Mouse (Mus musculus) forebrain, embryonic 12.5 days (tissue): ENCODE data around the gene Pcsk4. TPM values are rescaled to one million over a fixed set of nuclear protein-coding genes. Genes with fewer than 3 reads are reported as not detected.

ENCODE experiments used
- ATAC-seq: fragments of 200-750 bp; cut with Nextera tagmentation; 2 replicates; pipeline ENCODE4 v1.8.0; 2017; ENCODE audit warnings: moderate TSS enrichment; ENCODE audit not compliant: low FRiP score
- H3K27ac ChIP-seq: fragments of 300-500 bp; sonication (generic); 2 replicates; pipeline ENCODE4 v1.5.1; 2016; ENCODE audit warnings: mild to moderate bottlenecking
- H3K27me3 ChIP-seq: fragments of 300-500 bp; sonication (generic); 2 replicates; pipeline ENCODE4 v1.6.1; 2016; ENCODE audit warnings: mild to moderate bottlenecking
- H3K36me3 ChIP-seq: fragments of 300-500 bp; sonication (generic); replicated peaks from 2 replicates; pipeline ENCODE4 v1.6.1; 2016; ENCODE audit warnings: mild to moderate bottlenecking
- H3K4me1 ChIP-seq: fragments of 300-500 bp; sonication (generic); 2 replicates; pipeline ENCODE4 v1.6.1; 2016
- H3K4me2 ChIP-seq: fragments of 300-500 bp; sonication (generic); 2 replicates; pipeline ENCODE4 v1.6.1; 2016; ENCODE audit warnings: mild to moderate bottlenecking, moderate library complexity
- H3K4me3 ChIP-seq: fragments of 300-500 bp; sonication (generic); replicated peaks from 2 replicates; pipeline ENCODE4 v1.5.1; 2016; ENCODE audit warnings: mild to moderate bottlenecking
- H3K9ac ChIP-seq: fragments of 300-500 bp; sonication (generic); 2 replicates; pipeline ENCODE4 v1.6.1; 2016; ENCODE audit warnings: mild to moderate bottlenecking
- H3K9me3 ChIP-seq: fragments of 300-500 bp; sonication (generic); 2 replicates; pipeline ENCODE4 v1.6.1; 2016
- WGBS: fragments of 180-500 bp; shearing (Covaris S2); methylation state at CpG from one replicate; pipeline ENCODE4 v1.1.7; 2016; 5-methylcytosine and 5-hydroxymethylcytosine counted together
- polyA plus RNA-seq: library from polyadenylated mRNA; unstranded; fragments of >200 nt; fragmentation: Nextera tagmentation; extraction: Ambion mirVana; gene quantifications from 2 replicates; pipeline ENCODE4 v1.2.1, GENCODE M21; 2016

Gene Pcsk4
- polyA plus RNA-seq, 1 experiment from 2014 or later = 3.7 TPM

- H3K4me3 ChIP-seq = peak overlapping the region; percentile 60
- 78% methylated on average over 10 of the region's 10 CpGs for WGBS
- no peak for ATAC-seq
- H3K27me3 ChIP-seq = peaks cover 18% of the 10 kb centered on the region; the same call in 1 of the 2 replicates
- no peaks in the 10 kb centered on the region for H3K9me3 ChIP-seq
- peak overlapping the region; percentile 82 for H3K4me2 ChIP-seq
- peak overlapping the region; percentile 94 for H3K9ac ChIP-seq
- peaks cover 42% of the 10 kb centered on the region for H3K36me3 ChIP-seq
- H3K27ac ChIP-seq = peak overlapping the region; percentile 95
- H3K4me1 ChIP-seq = peaks cover 81% of the 10 kb centered on the region
These were observed 27.8 kb downstream of the Pcsk4 start for GRCm38 (mm10) chr10:80301256-80302081.

DNA sequence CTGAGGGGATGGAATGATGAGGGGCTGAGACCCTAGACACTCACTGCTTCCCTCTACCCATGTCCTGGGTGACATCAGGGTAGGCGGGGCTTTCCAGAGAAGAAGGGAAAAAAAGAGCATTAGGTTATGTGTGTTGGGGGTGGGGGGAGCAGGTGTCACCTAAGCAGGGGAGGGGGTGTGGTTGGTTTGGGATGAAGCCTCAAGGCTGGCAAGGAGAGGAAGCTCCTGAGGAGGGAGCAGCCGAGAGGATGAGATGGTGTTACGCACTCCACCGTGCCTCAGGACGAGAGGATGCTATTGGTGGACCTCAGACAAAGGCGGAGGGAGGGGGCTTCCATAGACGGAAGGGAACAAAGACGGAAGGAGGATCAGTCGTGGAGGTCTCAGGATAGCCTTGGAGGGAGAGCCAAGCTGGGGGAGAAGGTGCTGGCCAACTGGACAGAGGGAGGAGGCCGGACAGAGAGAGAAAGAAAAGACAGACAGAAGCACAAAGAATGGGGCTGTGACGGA, 28.6 kb downstream of the Pcsk4 start:
- Histone ChIP-seq H3K27ac (peak overlapping the region; percentile 95), H3K4me1 (peaks cover 85% of the 10 kb centered on the region), H3K27me3 (peaks cover 18% of the 10 kb centered on the region; the same call in 1 of the 2 replicates), H3K9ac (peak overlapping the region; percentile 94), H3K4me2 (peak overlapping the region; percentile 82), H3K9me3 (no peaks in the 10 kb centered on the region), H3K36me3 (peaks cover 35% of the 10 kb centered on the region), H3K4me3 (peak overlapping the region; percentile 60)
- WGBS = 8% methylated on average over 11 of the region's 11 CpGs
- ATAC-seq = peak; percentile 81

- peak overlapping the region; percentile 94 for H3K9ac ChIP-seq
- peak overlapping the region; percentile 82 for H3K4me2 ChIP-seq
- 45% methylated on average over 10 of the region's 10 CpGs for WGBS
- H3K36me3 ChIP-seq = peaks cover 28% of the 10 kb centered on the region
- peaks cover 15% of the 10 kb centered on the region; the same call in 1 of the 2 replicates for H3K27me3 ChIP-seq
- H3K4me3 ChIP-seq = peak overlapping the region; percentile 60
- H3K27ac ChIP-seq = peak overlapping the region; percentile 95
- peaks cover 89% of the 10 kb centered on the region for H3K4me1 ChIP-seq
- no peak for ATAC-seq
- no peaks in the 10 kb centered on the region for H3K9me3 ChIP-seq
These were observed 29.5 kb downstream of the Pcsk4 start for GRCm38 (mm10) chr10:80299824-80300223.

DNA sequence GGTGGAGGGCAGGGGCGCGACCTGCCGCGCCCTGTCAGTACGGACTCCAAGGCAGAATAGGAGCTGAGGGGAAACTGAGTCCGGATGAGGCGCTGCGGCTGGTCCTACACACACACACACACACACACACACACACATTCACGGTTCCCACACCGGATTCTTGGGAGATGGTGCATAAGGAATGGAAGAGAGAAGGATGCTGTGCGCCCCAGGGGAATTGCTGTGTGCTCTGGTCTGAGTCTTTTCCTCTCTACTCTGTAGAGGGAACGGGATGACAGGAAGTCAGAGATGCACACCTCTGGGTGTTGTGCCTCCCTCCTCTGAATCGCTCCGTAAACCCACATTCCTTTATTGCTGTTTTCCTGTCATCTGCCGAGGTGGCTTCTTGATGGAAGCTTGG, 30.0 kb downstream of the Pcsk4 start:
- peaks cover 14% of the 10 kb centered on the region; the same call in 1 of the 2 replicates for H3K27me3 ChIP-seq
- ATAC-seq = no peak
- WGBS = 3% methylated on average over 15 of the region's 15 CpGs

GRCm38 (mm10) chr10:80298571-80299281, 30.6 kb downstream of the Pcsk4 start:
- peaks cover 14% of the 10 kb centered on the region; the same call in 1 of the 2 replicates for H3K27me3 ChIP-seq
- peak overlapping the region; percentile 94 for H3K9ac ChIP-seq
- peaks cover 90% of the 10 kb centered on the region for H3K4me1 ChIP-seq
- peak; percentile 84 for ATAC-seq
- peak overlapping the region; percentile 95 for H3K27ac ChIP-seq
- peaks cover 33% of the 10 kb centered on the region for H3K36me3 ChIP-seq
- H3K4me2 ChIP-seq = peak overlapping the region; percentile 82
- no peaks in the 10 kb centered on the region for H3K9me3 ChIP-seq
- peak overlapping the region; percentile 60 for H3K4me3 ChIP-seq
- 3% methylated on average over 26 of the region's 26 CpGs for WGBS

More for the DNA sequence above, 30.0 kb downstream of the Pcsk4 start:
- Histone ChIP-seq H3K4me1 (peaks cover 85% of the 10 kb centered on the region), H3K36me3 (peaks cover 28% of the 10 kb centered on the region), H3K27ac (peak overlapping the region; percentile 95), H3K4me2 (peak overlapping the region; percentile 82), H3K4me3 (peak overlapping the region; percentile 60), H3K9me3 (no peaks in the 10 kb centered on the region), H3K9ac (peak overlapping the region; percentile 94)

GRCm38 (mm10) chr10:80297526-80298133, 31.7 kb downstream of the Pcsk4 start:
- Histone ChIP-seq H3K4me3 (0 out of 2 replicates have a peak overlapping the region, but pooled peaks have one; percentile 60), H3K36me3 (peaks cover 28% of the 10 kb centered on the region), H3K9me3 (no peaks in the 10 kb centered on the region), H3K4me2 (peak overlapping the region; percentile 82), H3K27ac (peak overlapping the region; percentile 95; the same call in 1 of the 2 replicates), H3K4me1 (peaks cover 88% of the 10 kb centered on the region), H3K27me3 (peaks cover 14% of the 10 kb centered on the region; the same call in 1 of the 2 replicates), H3K9ac (peak overlapping the region; percentile 12; the same call in 1 of the 2 replicates)
- WGBS = 77% methylated on average over 8 of the region's 8 CpGs
- ATAC-seq = no peak

- no peaks in the 10 kb centered on the region for H3K9me3 ChIP-seq
- peak overlapping the region; percentile 62 for H3K4me2 ChIP-seq
- no peak for ATAC-seq
- H3K27me3 ChIP-seq = 0 out of 2 replicates have a peak, but pooled peaks cover 9% of the 10 kb centered on the region
- WGBS = 80% methylated on average over 5 of the region's 5 CpGs
- H3K36me3 ChIP-seq = peaks cover 20% of the 10 kb centered on the region
- H3K27ac ChIP-seq = peak overlapping the region; percentile 95
- H3K4me1 ChIP-seq = peaks cover 84% of the 10 kb centered on the region
- H3K4me3 ChIP-seq = peak overlapping the region; percentile 46
- peak overlapping the region; percentile 69 for H3K9ac ChIP-seq
These were observed 32.5 kb downstream of the Pcsk4 start for GRCm38 (mm10) chr10:80296824-80297223.

- ATAC-seq = peak; percentile 54
- H3K4me3 ChIP-seq = peak within 1 kb of the TSS; percentile 46
- H3K36me3 ChIP-seq = peaks cover 18% of the 10 kb centered on the region
- H3K27ac ChIP-seq = peak within 1 kb of the TSS; percentile 95
- H3K9ac ChIP-seq = peak within 1 kb of the TSS; percentile 69
- under 1% methylated on average over 26 of the region's 26 CpGs for WGBS
- H3K4me1 ChIP-seq = peaks cover 77% of the 10 kb centered on the region
- H3K27me3 ChIP-seq = 0 out of 2 replicates have a peak, but pooled peaks cover 4% of the 10 kb centered on the region
- peak within 1 kb of the TSS; percentile 62 for H3K4me2 ChIP-seq
- H3K9me3 ChIP-seq = no peaks in the 10 kb centered on the region
These were observed 33.5 kb downstream of the Pcsk4 start, which contains the start of gene Apc2 for GRCm38 (mm10) chr10:80295618-80296425. Gene Apc2 (plus strand): TSS chr10:80295977.

DNA sequence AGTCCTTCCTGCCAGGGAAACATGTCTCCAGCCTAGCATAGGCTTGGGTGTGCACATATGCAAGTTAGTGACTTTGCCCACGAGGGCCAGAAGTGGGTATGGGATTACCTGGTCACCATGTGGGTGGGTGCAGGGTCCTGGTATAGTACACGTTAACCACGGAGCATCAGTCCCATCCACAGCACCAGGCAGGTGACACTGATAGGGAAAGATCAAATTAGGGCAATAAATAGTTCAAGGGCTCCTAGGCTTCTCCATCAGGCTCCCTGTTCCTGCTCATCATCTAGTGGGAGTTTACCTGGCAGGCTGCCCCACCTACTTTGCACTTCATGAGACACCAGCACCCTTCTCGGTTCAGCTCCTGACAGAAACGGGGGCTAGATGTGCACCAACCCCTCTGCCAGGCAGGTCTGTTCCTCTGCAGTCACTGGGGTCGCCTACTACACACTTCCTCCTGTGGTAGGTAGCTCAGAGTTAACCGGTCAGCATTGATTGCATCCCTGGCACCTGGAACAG, 34.5 kb downstream of the Pcsk4 start:
- ATAC-seq = no peak
- Histone ChIP-seq H3K4me2 (peak overlapping the region; percentile 62; the same call in 1 of the 2 replicates), H3K4me1 (peaks cover 67% of the 10 kb centered on the region), H3K27me3 (no peaks in the 10 kb centered on the region), H3K9ac (peak overlapping the region; percentile 13; the same call in 1 of the 2 replicates), H3K36me3 (peaks cover 18% of the 10 kb centered on the region), H3K9me3 (no peaks in the 10 kb centered on the region), H3K27ac (peak overlapping the region; percentile 95), H3K4me3 (no peak overlapping the region; the same call in 1 of the 2 replicates)
- 52% methylated on average over 7 of the region's 7 CpGs for WGBS

DNA sequence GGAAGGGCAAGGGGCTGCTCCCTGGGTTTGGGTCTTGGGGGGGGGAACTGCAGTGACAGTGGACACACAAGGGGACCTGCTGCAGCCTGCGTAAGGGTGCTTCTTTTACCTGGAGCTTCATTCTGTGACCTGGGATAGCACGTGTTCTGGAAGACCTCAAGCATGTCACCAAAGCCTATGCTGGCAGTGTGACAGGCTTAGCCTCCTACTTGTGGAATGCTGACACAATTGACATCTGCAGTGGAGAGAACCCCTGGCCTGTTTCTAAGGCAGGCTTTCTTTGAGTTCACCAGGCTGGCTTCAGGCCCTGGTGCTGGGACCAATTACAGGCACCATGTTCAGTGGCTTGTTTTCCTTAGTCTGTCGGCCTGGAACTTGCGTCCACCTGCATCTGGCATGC, 35.0 kb downstream of the Pcsk4 start:
- no peak for ATAC-seq
- Histone ChIP-seq H3K9me3 (no peaks in the 10 kb centered on the region), H3K27ac (peak overlapping the region; percentile 95; the same call in 1 of the 2 replicates), H3K4me3 (peak overlapping the region; percentile 69; the same call in 1 of the 2 replicates), H3K36me3 (peaks cover 21% of the 10 kb centered on the region), H3K9ac (peak overlapping the region; percentile 29; the same call in 1 of the 2 replicates), H3K27me3 (no peaks in the 10 kb centered on the region), H3K4me2 (peak overlapping the region; percentile 96), H3K4me1 (peaks cover 62% of the 10 kb centered on the region)
- 69% methylated on average over 4 of the region's 4 CpGs for WGBS
